Mouse (Mus musculus) bone marrow, adult 2 months (tissue): Measurements from ENCODE around the gene Icam5. TPM values are rescaled to one million over a fixed set of nuclear protein-coding genes. Genes with fewer than 3 reads are reported as not detected.

ENCODE experiments used
- H3K27ac ChIP-seq: fragments of 200-500 bp; 2 replicates; pipeline ENCODE4 v1.5.1; 2012; ENCODE audit warnings: low read depth, mild to moderate bottlenecking, control low read depth, inconsistent platforms, low read length; ENCODE audit not compliant: control insufficient read depth, poor library complexity, insufficient read depth
- H3K4me1 ChIP-seq: fragments of 200-500 bp; 2 replicates; pipeline ENCODE4 v1.6.1; 2011; ENCODE audit warnings: low read length; ENCODE audit not compliant: control insufficient read depth, insufficient read depth
- H3K4me3 ChIP-seq: fragments of 200-500 bp; replicated peaks from 2 replicates; pipeline ENCODE3; 2011; ENCODE audit warnings: mild to moderate bottlenecking, low read depth, low read length, control low read depth; ENCODE audit not compliant: control insufficient read depth
- CTCF ChIP-seq: fragments of 200-500 bp; IDR thresholded peaks from 2 replicates; pipeline ENCODE4 v1.5.1; 2011; ENCODE audit warnings: low read length, control low read depth; ENCODE audit not compliant: control insufficient read depth, insufficient read depth
- POLR2A ChIP-seq: fragments of 200-500 bp; IDR thresholded peaks from 2 replicates; pipeline ENCODE4 v1.6.1; 2011; ENCODE audit warnings: low read depth, mild to moderate bottlenecking, control low read depth, low read length, borderline replicate concordance; ENCODE audit not compliant: control insufficient read depth
- WGBS: fragments of 180-500 bp; shearing (Covaris S2); methylation state at CpG from one replicate; pipeline ENCODE4 v1.1.7; 2018; 5-methylcytosine and 5-hydroxymethylcytosine counted together
- polyA plus RNA-seq: library from polyadenylated mRNA; stranded (reverse); fragments of >200 nt; gene quantifications from 2 replicates; pipeline ENCODE4 v1.2.4, GENCODE M21; 2011; ENCODE audit warnings: low replicate concordance; ENCODE audit not compliant: missing spikeins, insufficient read depth, insufficient read length

Gene Icam5
- polyA plus RNA-seq, 1 experiment, result 1.7 TPM

DNA sequence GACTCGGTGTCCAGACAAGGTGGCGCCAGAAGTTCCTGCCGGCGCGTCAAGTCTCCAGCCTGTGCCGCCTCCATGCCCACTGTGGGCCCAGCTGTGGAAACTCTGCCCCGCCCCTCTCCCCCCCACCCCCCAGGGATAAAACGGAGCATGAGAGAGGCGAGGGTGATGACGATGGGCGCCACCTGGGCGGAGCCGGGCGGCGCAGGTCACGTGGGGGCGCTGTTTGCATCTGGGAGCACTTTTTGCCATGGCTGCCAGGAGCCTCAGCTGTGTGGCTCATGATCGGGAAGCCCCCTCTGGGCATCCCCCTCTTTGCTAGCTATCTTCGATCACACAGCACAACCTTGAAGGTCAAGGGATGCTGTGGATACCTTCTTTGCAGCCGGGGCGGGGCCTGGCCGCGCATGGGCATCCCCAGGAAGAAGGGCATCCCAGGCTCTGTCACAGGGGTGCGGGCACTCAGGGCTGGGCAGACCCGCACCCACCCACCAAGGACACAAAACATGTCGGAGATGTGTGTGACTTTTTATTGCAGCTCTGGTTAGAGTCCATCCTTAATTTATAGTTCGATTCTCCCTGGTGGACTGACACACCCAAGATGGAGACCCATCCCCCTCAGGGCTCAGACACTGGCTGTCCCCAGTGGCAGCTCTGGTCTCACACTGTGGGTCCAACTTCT is 35.3 kb downstream of the Icam5 start, which contains the start of gene Zglp1:
Gene Zglp1, minus strand, starts transcription at position 88 of the 679 bp plus-strand sequence.
- 92% methylated on average over 27 of the region's 27 CpGs for WGBS
- Histone ChIP-seq H3K4me3 (no peak within 1 kb of the TSS), H3K4me1 (no peaks in the 10 kb centered on the region; the same call in 1 of the 2 replicates), H3K27ac (no peak within 1 kb of the TSS)
- TF ChIP-seq POLR2A (no peak), CTCF (no peak)

DNA sequence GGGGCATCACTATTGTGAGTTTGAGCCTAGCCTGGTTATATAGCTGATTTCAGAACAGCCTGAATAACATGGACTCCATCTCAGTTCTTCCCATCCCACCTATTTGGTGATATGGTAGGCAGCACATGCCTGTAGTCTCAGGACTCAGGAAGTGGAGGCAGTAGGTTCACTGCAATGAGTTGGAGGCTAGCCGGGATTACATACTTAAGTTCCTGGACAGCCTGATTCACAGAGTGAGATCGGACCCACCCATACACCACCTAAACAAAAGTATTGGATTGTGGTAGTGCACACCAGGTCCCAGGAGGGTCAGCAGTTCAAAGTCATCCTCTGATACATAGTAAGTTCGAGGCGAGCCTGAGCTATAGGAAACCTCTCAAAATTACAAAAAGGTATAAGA is 40.8 kb downstream of the Icam5 start:
- H3K4me1 ChIP-seq, result no peaks in the 10 kb centered on the region; the same call in 1 of the 2 replicates
- 5% methylated on average over 4 of the region's 4 CpGs for WGBS
- TF ChIP-seq CTCF, result no peak
- no peak for TF ChIP-seq POLR2A
- H3K27ac ChIP-seq, result no peak overlapping the region
- H3K4me3 ChIP-seq, result peak overlapping the region; percentile 89

DNA sequence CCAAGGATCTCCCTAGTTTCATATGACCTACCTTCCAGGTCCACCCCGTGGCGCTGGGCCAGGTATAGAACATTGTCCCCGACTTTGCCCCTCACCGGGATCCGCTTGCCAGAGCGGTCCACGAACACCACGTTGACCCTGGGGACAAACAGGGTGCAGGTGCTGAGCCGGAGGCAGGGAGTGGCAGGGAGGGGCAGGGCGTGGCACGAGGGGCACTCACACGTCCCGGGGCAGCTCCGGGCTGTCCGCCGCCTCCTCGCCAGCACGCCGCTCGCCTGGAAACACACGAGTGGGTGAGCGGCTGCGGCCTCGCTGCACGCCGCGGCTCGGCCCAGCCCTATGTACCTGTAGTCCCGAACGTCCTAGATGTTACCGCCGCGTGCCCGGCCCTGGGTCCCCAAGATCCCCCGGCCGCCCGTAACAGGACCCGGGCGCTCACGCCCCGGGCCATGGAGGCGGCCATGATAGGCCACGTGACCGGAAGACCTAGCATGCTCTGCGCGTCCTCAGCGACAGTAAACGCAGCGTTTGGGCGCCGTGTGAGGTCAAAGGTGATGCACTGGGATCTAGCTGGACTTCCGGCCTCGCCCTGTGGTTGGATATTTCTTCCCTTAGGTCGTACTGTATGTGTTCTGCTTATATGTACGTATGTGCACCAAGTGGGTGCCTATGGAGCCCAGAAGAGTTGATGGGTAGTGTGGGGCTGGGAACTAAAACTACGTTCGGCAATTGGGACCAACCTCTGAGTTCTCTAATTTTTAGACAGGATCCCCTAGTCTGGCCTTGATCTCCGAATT is 41.4 kb downstream of the Icam5 start, which contains the start of the genes Gm49373 and Fdx1l:
Gene Gm49373, minus strand, starts transcription at position 53 of the 797 bp plus-strand sequence.
Gene Fdx1l, minus strand, starts transcription at position 571 of the 797 bp plus-strand sequence.
- under 1% methylated on average over 58 of the region's 58 CpGs for WGBS
- H3K4me3 ChIP-seq, result peak within 1 kb of the TSS; percentile 89
- no peak for TF ChIP-seq CTCF
- peak; percentile 68; the same call in 1 of the 2 replicates for TF ChIP-seq POLR2A
- H3K4me1 ChIP-seq, result no peaks in the 10 kb centered on the region; the same call in 1 of the 2 replicates
- H3K27ac ChIP-seq, result peak within 1 kb of the TSS; percentile 19; the same call in 1 of the 2 replicates

DNA sequence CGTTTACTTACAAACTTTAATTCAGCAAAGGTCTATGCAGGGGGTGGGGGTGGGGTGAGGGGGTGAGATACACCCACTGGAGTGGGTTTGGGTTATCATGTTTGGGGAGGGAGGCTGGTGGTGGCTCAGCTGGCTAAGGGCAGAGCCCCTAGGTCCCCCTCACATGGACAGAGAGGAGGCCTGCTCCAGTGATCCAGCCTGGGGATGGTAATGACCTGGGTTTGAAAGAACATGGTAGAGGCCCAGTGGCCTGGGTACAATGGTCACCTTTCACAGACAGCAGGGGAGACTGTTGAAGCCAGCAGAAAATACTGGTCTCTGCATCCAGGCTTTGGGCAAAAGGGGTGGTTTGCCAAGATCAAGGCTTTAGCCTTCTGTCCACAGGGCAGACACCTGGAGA is 42.3 kb downstream of the Icam5 start:
- Histone ChIP-seq H3K4me3 (no peak overlapping the region), H3K4me1 (no peaks in the 10 kb centered on the region; the same call in 1 of the 2 replicates), H3K27ac (no peak overlapping the region)
- no peak for TF ChIP-seq CTCF
- TF ChIP-seq POLR2A, result no peak
- WGBS, result 48% methylated on average over 1 of the region's 1 CpGs

DNA sequence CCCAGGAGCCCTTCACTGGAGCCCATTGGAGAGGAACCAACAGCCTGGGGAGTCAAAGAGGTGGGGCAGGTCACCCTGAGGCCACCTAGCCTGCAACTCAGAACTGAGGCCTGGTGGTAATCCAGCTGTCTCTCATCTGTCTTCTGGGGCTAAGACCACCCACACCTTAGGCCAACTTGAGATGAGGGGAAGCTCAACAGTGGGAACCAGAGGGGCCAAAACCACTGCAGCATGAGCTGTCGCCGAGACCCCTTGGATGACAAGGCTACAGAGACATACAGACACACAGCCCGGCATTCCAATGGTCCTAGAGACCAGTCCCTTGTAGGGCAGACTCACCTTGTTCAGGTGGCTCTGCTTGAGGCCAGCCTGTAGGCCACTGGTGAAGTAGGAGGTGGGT is 43.8 kb downstream of the Icam5 start:
- no peaks in the 10 kb centered on the region; the same call in 1 of the 2 replicates for H3K4me1 ChIP-seq
- no peak overlapping the region for H3K4me3 ChIP-seq
- WGBS, result 92% methylated on average over 3 of the region's 3 CpGs
- no peak overlapping the region for H3K27ac ChIP-seq
- no peak for TF ChIP-seq POLR2A
- no peak for TF ChIP-seq CTCF

DNA sequence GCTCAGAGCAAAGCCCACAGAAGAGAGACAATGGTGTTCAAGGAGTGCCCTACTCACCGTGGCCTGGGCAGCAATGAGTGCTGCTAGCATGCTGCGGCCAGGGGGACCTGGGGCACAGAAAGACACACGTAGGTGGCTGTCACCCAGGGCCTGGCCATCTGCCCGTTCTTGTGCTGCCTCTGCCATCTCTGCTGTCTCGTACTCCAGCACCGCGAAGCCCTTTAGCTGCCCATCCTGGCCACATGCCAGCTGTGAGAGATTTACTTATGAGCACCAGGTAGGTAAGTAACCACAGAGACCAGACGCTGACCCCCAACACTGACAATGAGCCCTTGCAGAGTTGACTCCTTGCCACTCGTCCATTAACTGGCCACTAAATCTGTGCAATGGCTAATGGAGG is 49.3 kb downstream of the Icam5 start:
- no peak for TF ChIP-seq CTCF
- no peak for TF ChIP-seq POLR2A
- 90% methylated on average over 9 of the region's 9 CpGs for WGBS

DNA sequence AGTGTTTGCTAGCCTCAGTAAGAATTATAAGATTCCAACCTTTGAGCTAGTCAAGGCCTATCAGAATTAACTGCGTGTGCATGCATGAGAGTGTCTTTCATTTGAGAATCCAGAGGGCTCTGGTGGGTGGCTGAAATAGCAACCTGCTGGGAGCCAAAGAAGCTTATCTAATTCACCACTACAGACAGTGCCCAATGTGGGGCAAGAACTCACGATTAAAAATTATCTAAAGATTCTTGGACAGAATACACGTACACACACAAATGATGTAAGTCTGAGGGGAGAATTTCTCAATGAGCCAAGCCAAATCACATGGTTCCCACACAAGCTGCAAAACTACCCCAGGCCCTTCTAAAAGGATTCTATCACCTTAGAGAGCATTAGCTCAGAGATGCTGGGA is 51.5 kb downstream of the Icam5 start:
- Histone ChIP-seq H3K4me3 (no peak overlapping the region), H3K4me1 (no peaks in the 10 kb centered on the region), H3K27ac (no peak overlapping the region)
- TF ChIP-seq POLR2A (no peak), CTCF (no peak)
- WGBS, result 43% methylated on average over 3 of the region's 3 CpGs

More for the DNA sequence above, 49.3 kb downstream of the Icam5 start:
- H3K27ac ChIP-seq, result no peak overlapping the region
- no peak overlapping the region for H3K4me3 ChIP-seq
- H3K4me1 ChIP-seq, result no peaks in the 10 kb centered on the region

Other genes starting within 250 kb of the Icam5 start
- 7.3 and 15.3 TPM in 2 replicates for gene Col5a3, start 217.0 kb upstream of the Icam5 start, polyA plus RNA-seq
- gene Rdh8, start 213.6 kb upstream of the Icam5 start, polyA plus RNA-seq, result not detected in 2 replicates
- 13.1 and 28.5 TPM in 2 replicates for gene A230050P20Rik, start 163.4 kb upstream of the Icam5 start, polyA plus RNA-seq
- gene Angptl6, start 152.3 kb upstream of the Icam5 start, polyA plus RNA-seq, result 1.6 TPM in 1 of 2 replicates, not detected in the other
- 41.9 and 69.7 TPM in 2 replicates for gene Ppan, start 143.9 kb upstream of the Icam5 start, polyA plus RNA-seq
- gene Eif3g, start 133.4 kb upstream of the Icam5 start, polyA plus RNA-seq, result 62.7 and 99.1 TPM in 2 replicates
- gene Dnmt1, start 72.2 kb upstream of the Icam5 start, polyA plus RNA-seq, result 83.7 and 98.4 TPM in 2 replicates
- gene S1pr2, start 55.3 kb upstream of the Icam5 start, polyA plus RNA-seq, result 0.84 and 2.2 TPM in 2 replicates
- gene Mrpl4, start 29.3 kb upstream of the Icam5 start, polyA plus RNA-seq, result 13.8 and 27.4 TPM in 2 replicates
- gene Icam1, start 16.1 kb upstream of the Icam5 start, polyA plus RNA-seq, result 4.4 and 15.3 TPM in 2 replicates
- gene Icam4, start 2.7 kb upstream of the Icam5 start, polyA plus RNA-seq, result 31.6 and 34.0 TPM in 2 replicates
- gene Zglp1, start 35.0 kb downstream of the Icam5 start, polyA plus RNA-seq, result not detected in 2 replicates
- gene Gm49373, start 41.0 kb downstream of the Icam5 start, polyA plus RNA-seq, result 1.7 TPM in 1 of 2 replicates, not detected in the other
- 15.2 and 41.9 TPM in 2 replicates for gene Fdx1l, start 41.5 kb downstream of the Icam5 start, polyA plus RNA-seq
- 2.5 and 4.9 TPM in 2 replicates for gene Gm38431, start 59.9 kb downstream of the Icam5 start, polyA plus RNA-seq
- gene Raver1, start 59.9 kb downstream of the Icam5 start, polyA plus RNA-seq, result 9.6 and 20.5 TPM in 2 replicates
- 15.0 and 27.9 TPM in 2 replicates for gene Tyk2, start 99.2 kb downstream of the Icam5 start, polyA plus RNA-seq
- gene Cdc37, start 117.9 kb downstream of the Icam5 start, polyA plus RNA-seq, result 29.6 and 51.1 TPM in 2 replicates
- 6.5 and 7.9 TPM in 2 replicates for gene Pde4a, start 133.6 kb downstream of the Icam5 start, polyA plus RNA-seq
- 24.7 and 35.1 TPM in 2 replicates for gene Keap1, start 207.3 kb downstream of the Icam5 start, polyA plus RNA-seq
- 0.65 and 1.00 TPM in 2 replicates for gene S1pr5, start 216.4 kb downstream of the Icam5 start, polyA plus RNA-seq
- gene Atg4d, start 233.2 kb downstream of the Icam5 start, polyA plus RNA-seq, result 42.9 and 74.7 TPM in 2 replicates